Mouse (Mus musculus): ENCODE measurements around the gene Igfbp7.

Gene Igfbp7

GRCm38 (mm10) chr5:77348901-77349300 is 58.9 kb downstream of the Igfbp7 start:
- no peak for DNase-seq

- no peak for DNase-seq
Observed at GRCm38 (mm10) chr5:77340033-77340432, 67.8 kb downstream of the Igfbp7 start.

- DNase-seq, result peak in 1 of 2 experiments; percentile 36
Observed at GRCm38 (mm10) chr5:77330154-77330553, 77.7 kb downstream of the Igfbp7 start.

- no peak for DNase-seq
Observed at GRCm38 (mm10) chr5:77324936-77325335, 82.9 kb downstream of the Igfbp7 start.

GRCm38 (mm10) chr5:77314986-77315385 is 92.9 kb downstream of the Igfbp7 start:
- no peak for DNase-seq

- no peak for DNase-seq
Observed at GRCm38 (mm10) chr5:77314206-77314605, 93.6 kb downstream of the Igfbp7 start.

GRCm38 (mm10) chr5:77309924-77310772 is 97.7 kb downstream of the Igfbp7 start, which contains the start of the genes Noa1 and Polr2b:
Noa1 (minus strand) TSS chr5:77310084.
Polr2b (plus strand) TSS chr5:77310147.
- peak; percentile 98 to 99 for DNase-seq

- peak; percentile 21 to 65 for DNase-seq
Observed at GRCm38 (mm10) chr5:77309051-77309906, 98.6 kb downstream of the Igfbp7 start.

- DNase-seq, result no peak
Observed at GRCm38 (mm10) chr5:77307821-77308553, 99.9 kb downstream of the Igfbp7 start.

- no peak for DNase-seq
Observed at GRCm38 (mm10) chr5:77301296-77301903, 106.4 kb downstream of the Igfbp7 start.

GRCm38 (mm10) chr5:77299486-77299885 is 108.4 kb downstream of the Igfbp7 start:
- no peak for DNase-seq

All from kidney, postnatal 36 days (tissue).